Mouse (Mus musculus): ENCODE data around the gene Cyp4a30b. TPM values are rescaled to one million over a fixed set of nuclear protein-coding genes. Genes with fewer than 3 reads are reported as not detected.
"Not testable (repeated sequence)": the region's sequence is repeated elsewhere in the genome, so short reads cannot be mapped to it uniquely, and the experiment has no call there.

Gene Cyp4a30b
- polyA plus RNA-seq (2015; fragmentation: Nextera tagmentation; extraction: Ambion mirVana) = not detected in 2 replicates

GRCm38 (mm10) chr4:115452304-115452703 is at the start of gene Cyp4a30b:
Gene Cyp4a30b, plus strand, starts transcription at chr4:115452604.
- Histone ChIP-seq H3K9me3 (no peaks in the 10 kb centered on the region), H3K4me2 (no peak within 1 kb of the TSS), H3K4me3 (no peak within 1 kb of the TSS), H3K36me3 (no peaks in the 10 kb centered on the region), H3K27ac (no peak within 1 kb of the TSS), H3K27me3 (no peaks in the 10 kb centered on the region), H3K4me1 (no peaks in the 10 kb centered on the region), H3K9ac (no peak within 1 kb of the TSS)
- ATAC-seq (ENCODE audit: borderline replicate concordance, extremely low read depth, low FRiP score, low TSS enrichment) = no peak
- 62% methylated on average over 3 of the region's 3 CpGs for WGBS

GRCm38 (mm10) chr4:115411324-115411723 is 41.1 kb upstream of the Cyp4a30b start, which contains the start of gene Cyp4a12b:
Gene Cyp4a12b, plus strand, starts transcription at chr4:115411624.
- not testable (repeated sequence) for H3K9me3 ChIP-seq; H3K4me1 ChIP-seq; H3K27me3 ChIP-seq; ATAC-seq (ENCODE audit: borderline replicate concordance, extremely low read depth, low FRiP score, low TSS enrichment); H3K4me3 ChIP-seq; H3K9ac ChIP-seq; H3K36me3 ChIP-seq; H3K4me2 ChIP-seq; H3K27ac ChIP-seq

DNA sequence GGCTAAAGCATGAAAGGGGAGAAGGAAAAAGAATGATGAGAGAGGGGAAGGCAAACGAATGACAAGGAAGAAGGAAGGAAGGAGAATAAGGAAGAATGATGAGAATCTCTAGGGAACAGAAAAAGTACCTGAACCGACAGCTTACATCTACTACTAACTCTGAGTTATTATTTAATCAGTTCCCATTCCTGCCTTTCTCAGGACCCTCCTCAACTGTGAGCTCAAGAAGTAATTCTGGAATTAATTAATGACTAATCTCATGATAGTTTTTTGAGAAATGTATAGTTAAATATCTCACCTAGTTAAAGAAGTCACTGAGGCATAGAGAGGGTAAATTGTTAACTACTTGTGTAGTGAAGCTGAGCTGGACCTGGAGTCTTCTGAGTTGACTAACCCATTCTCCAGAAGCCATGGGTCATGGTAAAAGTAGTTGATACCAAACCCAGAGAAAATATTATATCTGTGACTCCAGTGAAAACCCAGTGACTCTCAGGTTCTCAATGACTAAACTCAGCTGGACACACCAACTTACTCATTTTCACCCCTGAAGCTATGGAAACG is 1.7 kb upstream of the Cyp4a30b start:
- 55% methylated on average over 3 of the region's 3 CpGs for WGBS
- Histone ChIP-seq H3K9me3 (no peaks in the 10 kb centered on the region), H3K27ac (no peak overlapping the region), H3K9ac (no peak overlapping the region), H3K27me3 (no peaks in the 10 kb centered on the region), H3K36me3 (no peaks in the 10 kb centered on the region), H3K4me1 (no peaks in the 10 kb centered on the region), H3K4me2 (no peak overlapping the region), H3K4me3 (no peak overlapping the region)
- ATAC-seq (ENCODE audit: borderline replicate concordance, extremely low read depth, low FRiP score, low TSS enrichment) = no peak

DNA sequence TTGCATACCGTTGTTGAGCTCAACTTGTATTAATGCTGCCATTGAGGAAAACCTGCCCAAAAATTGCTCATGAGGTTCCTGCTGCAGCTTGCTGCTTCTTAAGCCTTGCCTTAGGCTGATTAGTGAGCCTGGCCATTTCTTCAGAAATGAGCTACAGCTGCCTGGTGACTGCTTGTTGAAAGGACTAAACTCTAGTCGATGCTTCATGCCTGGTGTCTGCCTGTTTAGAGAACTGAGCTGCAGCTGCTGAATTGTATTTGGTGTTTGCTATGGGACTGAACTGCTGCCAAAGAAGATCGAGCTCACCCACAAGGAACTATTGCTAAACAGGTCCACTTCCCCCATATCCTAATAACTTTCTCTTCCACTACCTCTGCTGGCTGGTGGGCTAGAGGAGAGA is 21.2 kb downstream of the Cyp4a30b start:
- H3K4me2 ChIP-seq; H3K9ac ChIP-seq; H3K4me1 ChIP-seq; H3K9me3 ChIP-seq; H3K27me3 ChIP-seq; H3K36me3 ChIP-seq; H3K27ac ChIP-seq; ATAC-seq (ENCODE audit: borderline replicate concordance, extremely low read depth, low FRiP score, low TSS enrichment); H3K4me3 ChIP-seq: not testable (repeated sequence)
- 69% methylated on average over 3 of the region's 3 CpGs for WGBS

DNA sequence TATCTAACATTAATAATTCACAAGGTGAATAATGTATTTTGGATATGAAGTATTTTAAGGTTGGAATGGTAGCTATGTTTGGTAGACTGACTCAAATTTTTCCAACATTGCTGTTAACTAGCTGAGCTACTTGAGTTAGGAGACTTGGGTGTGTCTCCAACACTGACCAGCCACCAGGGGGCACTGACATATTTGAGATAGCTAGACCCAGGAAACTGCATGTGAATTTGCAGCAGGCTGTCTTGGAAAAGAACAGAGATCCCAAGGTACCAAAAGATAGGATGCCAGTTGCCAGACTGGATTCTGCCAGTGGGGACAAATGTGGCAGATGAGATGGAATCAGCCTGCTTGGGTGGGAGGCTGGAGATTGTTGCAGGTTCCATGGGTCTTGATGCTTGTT is 23.6 kb downstream of the Cyp4a30b start:
- H3K27ac ChIP-seq; H3K36me3 ChIP-seq; H3K9me3 ChIP-seq; H3K27me3 ChIP-seq; H3K4me1 ChIP-seq; H3K4me3 ChIP-seq; ATAC-seq (ENCODE audit: borderline replicate concordance, extremely low read depth, low FRiP score, low TSS enrichment); H3K9ac ChIP-seq; H3K4me2 ChIP-seq: not testable (repeated sequence)

DNA sequence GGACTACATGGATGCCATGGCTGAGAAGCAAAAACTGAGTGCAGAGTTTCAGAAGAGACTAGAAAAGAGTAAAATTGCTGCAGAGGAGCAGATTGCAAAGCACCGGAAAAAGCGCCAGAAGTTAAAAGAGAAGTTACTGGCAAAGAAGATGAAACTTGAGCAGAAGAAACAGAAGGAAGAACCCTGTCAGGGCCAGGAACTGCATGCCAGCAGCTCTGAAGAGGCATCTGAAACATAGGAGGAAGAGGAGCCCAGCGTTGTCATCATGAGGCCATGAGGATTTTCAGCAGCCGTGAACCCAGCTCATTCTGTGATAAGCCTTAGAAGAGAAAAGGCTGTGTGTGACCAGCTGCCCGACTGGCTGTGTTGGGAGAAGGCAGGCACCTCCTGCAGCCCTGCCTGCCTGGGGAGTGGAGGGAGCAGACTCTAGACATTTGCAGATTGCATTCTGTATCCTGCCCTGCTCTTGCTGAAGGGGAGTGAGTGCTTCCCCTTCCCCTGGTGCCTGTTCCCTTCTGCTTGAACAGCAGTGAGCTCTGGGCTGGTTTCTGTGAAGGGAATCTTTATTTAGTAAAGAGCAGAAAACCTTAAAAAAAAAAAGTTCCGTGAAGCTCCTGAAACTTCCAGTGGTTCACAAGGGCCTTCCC is 28.7 kb downstream of the Cyp4a30b start:
- no peak for ATAC-seq (ENCODE audit: borderline replicate concordance, extremely low read depth, low FRiP score, low TSS enrichment)
- Histone ChIP-seq H3K9ac (no peak overlapping the region), H3K4me2 (no peak overlapping the region), H3K4me1 (no peaks in the 10 kb centered on the region), H3K4me3 (no peak overlapping the region), H3K27ac (no peak overlapping the region), H3K36me3 (no peaks in the 10 kb centered on the region), H3K9me3 (no peaks in the 10 kb centered on the region), H3K27me3 (no peaks in the 10 kb centered on the region)
- WGBS = 53% methylated on average over 6 of the region's 6 CpGs

- Histone ChIP-seq H3K36me3 (no peaks in the 10 kb centered on the region), H3K27me3 (no peaks in the 10 kb centered on the region), H3K4me2 (no peak within 1 kb of the TSS), H3K9me3 (no peaks in the 10 kb centered on the region), H3K27ac (no peak within 1 kb of the TSS), H3K9ac (no peak within 1 kb of the TSS), H3K4me3 (no peak within 1 kb of the TSS), H3K4me1 (no peaks in the 10 kb centered on the region)
- WGBS = 69% methylated on average over 1 of the region's 1 CpGs
- no peak for ATAC-seq (ENCODE audit: borderline replicate concordance, extremely low read depth, low FRiP score, low TSS enrichment)
Measured at GRCm38 (mm10) chr4:115496001-115496400, 43.6 kb downstream of the Cyp4a30b start, which contains the start of gene Cyp4a14. Gene Cyp4a14, minus strand, starts transcription at chr4:115496142.

DNA sequence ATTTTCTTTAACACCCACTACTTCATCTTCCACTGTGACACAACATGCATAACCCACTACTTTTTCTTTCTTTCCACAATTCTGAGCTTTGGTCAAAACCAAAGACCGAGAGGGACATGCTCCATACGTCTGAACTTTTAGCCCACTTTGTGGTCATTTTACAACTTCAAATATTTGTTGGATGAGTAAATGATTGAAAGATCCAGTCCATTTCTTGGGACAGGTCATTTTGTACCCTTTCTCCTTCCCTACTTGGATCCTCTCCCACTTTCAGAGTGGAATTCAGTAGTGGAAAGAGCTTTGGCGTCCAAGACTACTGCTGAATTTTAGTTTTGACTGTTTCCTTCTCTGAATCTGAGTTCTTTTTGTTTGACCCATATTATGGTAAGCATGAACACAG is 45.1 kb downstream of the Cyp4a30b start:
- no peaks in the 10 kb centered on the region for H3K36me3 ChIP-seq
- H3K9me3 ChIP-seq = no peaks in the 10 kb centered on the region
- no peak overlapping the region for H3K4me3 ChIP-seq
- H3K4me1 ChIP-seq = no peaks in the 10 kb centered on the region
- H3K27me3 ChIP-seq = no peaks in the 10 kb centered on the region
- WGBS = 60% methylated on average over 3 of the region's 3 CpGs
- H3K27ac ChIP-seq = no peak overlapping the region
- ATAC-seq (ENCODE audit: borderline replicate concordance, extremely low read depth, low FRiP score, low TSS enrichment) = no peak
- no peak overlapping the region for H3K4me2 ChIP-seq
- H3K9ac ChIP-seq = no peak overlapping the region

GRCm38 (mm10) chr4:115513964-115514363 is 61.6 kb downstream of the Cyp4a30b start:
- not testable (repeated sequence) for H3K27me3 ChIP-seq; H3K4me3 ChIP-seq; H3K4me1 ChIP-seq; ATAC-seq (ENCODE audit: borderline replicate concordance, extremely low read depth, low FRiP score, low TSS enrichment); H3K27ac ChIP-seq; H3K9me3 ChIP-seq; H3K36me3 ChIP-seq; H3K4me2 ChIP-seq; H3K9ac ChIP-seq

DNA sequence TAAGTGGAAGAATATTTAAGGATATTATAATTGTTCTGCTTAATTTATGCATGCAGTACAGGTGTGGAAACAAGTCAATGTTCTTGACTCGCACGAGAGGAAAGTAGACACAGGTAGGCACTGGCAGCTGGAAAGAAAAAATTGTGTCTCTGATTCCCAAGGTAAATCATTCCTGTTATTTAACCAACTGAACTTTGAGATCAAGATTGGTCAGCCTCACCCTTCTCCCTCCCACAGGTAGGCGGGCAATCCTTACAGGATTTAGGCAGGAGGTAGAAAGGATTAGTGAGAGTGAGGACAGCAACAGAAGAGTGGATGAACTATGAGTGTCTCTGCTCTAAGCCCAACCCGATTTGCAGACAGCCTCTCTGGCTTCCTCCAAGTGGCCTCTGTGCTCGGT is 65.6 kb downstream of the Cyp4a30b start, which contains the start of gene Cyp4a10:
Cyp4a10 (plus strand) TSS at position 265 of the 400 bp plus-strand sequence.
- not testable (repeated sequence) for H3K9ac ChIP-seq; ATAC-seq (ENCODE audit: borderline replicate concordance, extremely low read depth, low FRiP score, low TSS enrichment); H3K4me1 ChIP-seq; H3K27me3 ChIP-seq; H3K27ac ChIP-seq; H3K36me3 ChIP-seq; H3K4me2 ChIP-seq; H3K9me3 ChIP-seq; H3K4me3 ChIP-seq
- WGBS = 66% methylated on average over 5 of the region's 5 CpGs

GRCm38 (mm10) chr4:115519444-115519843 is 67.0 kb downstream of the Cyp4a30b start:
- no peak overlapping the region for H3K9ac ChIP-seq
- ATAC-seq (ENCODE audit: borderline replicate concordance, extremely low read depth, low FRiP score, low TSS enrichment) = no peak
- H3K27ac ChIP-seq = no peak overlapping the region
- H3K4me1 ChIP-seq = no peaks in the 10 kb centered on the region
- no peak overlapping the region for H3K4me3 ChIP-seq
- 60% methylated on average over 4 of the region's 4 CpGs for WGBS
- no peaks in the 10 kb centered on the region for H3K27me3 ChIP-seq
- H3K4me2 ChIP-seq = no peak overlapping the region
- H3K9me3 ChIP-seq = no peaks in the 10 kb centered on the region
- H3K36me3 ChIP-seq = no peaks in the 10 kb centered on the region
